Mouse (Mus musculus): ENCODE data around the gene Heatr6.

Gene Heatr6

GRCm38 (mm10) chr11:83802166-83802565, 48.7 kb downstream of the Heatr6 start:
- no peak for DNase-seq (ENCODE audit: low spot score)

GRCm38 (mm10) chr11:83802581-83802980, 49.1 kb downstream of the Heatr6 start:
- DNase-seq (ENCODE audit: low spot score), result no peak

GRCm38 (mm10) chr11:83810441-83810840, 56.9 kb downstream of the Heatr6 start:
- no peak for DNase-seq (ENCODE audit: low spot score)

- DNase-seq (ENCODE audit: low spot score), result no peak
Observed at GRCm38 (mm10) chr11:83815191-83815590, 61.7 kb downstream of the Heatr6 start.

GRCm38 (mm10) chr11:83815628-83816027, 62.1 kb downstream of the Heatr6 start:
- DNase-seq (ENCODE audit: low spot score), result no peak

- no peak for DNase-seq (ENCODE audit: low spot score)
Observed at GRCm38 (mm10) chr11:83817048-83817447, 63.6 kb downstream of the Heatr6 start.

GRCm38 (mm10) chr11:83817994-83818393, 64.5 kb downstream of the Heatr6 start:
- DNase-seq (ENCODE audit: low spot score), result no peak

GRCm38 (mm10) chr11:83818591-83819127, 65.2 kb downstream of the Heatr6 start:
- DNase-seq (ENCODE audit: low spot score), result no peak

GRCm38 (mm10) chr11:83819806-83820483, 66.4 kb downstream of the Heatr6 start:
- no peak for DNase-seq (ENCODE audit: low spot score)

GRCm38 (mm10) chr11:83826142-83826541, 72.6 kb downstream of the Heatr6 start:
- DNase-seq (ENCODE audit: low spot score), result no peak

- DNase-seq (ENCODE audit: low spot score), result no peak
Observed at GRCm38 (mm10) chr11:83828553-83829142, 75.2 kb downstream of the Heatr6 start.

- DNase-seq (ENCODE audit: low spot score), result no peak
Observed at GRCm38 (mm10) chr11:83832389-83832788, 78.9 kb downstream of the Heatr6 start.
